Mouse (Mus musculus): ENCODE measurements around the gene Swt1. TPM values are rescaled to one million over a fixed set of nuclear protein-coding genes. Genes with fewer than 3 reads are reported as not detected.

The Swt1 gene
- polyA plus RNA-seq, 1 experiment from 2014 or later = 16.0 TPM

DNA sequence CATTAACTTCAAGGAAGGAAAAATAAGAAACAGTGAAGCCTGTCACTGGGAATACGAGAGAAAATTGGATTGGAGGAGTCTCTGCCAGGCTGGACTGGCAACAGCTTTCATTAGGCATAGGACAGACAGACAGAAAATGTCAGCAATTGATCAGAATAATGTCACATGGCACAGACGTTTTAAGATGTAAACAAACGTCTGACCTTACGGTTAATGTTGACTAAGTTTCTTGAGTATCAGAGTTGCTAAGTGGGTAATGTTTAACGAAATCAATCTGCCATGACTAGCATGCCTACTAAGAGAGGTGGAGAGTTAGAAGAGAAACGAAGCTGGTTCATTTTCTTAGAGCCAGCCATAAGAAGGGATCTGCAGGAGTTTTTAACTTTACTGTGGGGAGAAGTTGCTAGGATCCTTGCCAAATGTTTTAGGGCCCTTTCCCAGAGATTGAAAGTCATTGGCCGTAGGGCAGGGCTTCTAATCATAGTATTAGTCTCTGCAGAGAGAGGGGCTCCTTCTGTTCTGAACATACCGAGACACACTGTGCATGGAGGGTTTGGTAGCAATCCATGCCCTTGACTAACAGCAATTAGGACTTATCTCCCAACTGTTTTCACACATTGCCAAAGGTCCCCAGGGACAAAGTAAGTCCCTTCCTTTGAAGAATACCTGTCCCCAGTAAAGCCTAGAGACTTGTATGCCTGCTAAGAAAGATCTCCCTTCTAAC, 86.8 kb downstream of the Swt1 start:
- Histone ChIP-seq H3K9ac (ENCODE audit: low read length) (no peak overlapping the region), H3K9me3 (replicated peaks; ENCODE audit: control insufficient read depth, low read length) (no peaks in the 10 kb centered on the region), H3K36me3 (ENCODE audit: control insufficient read depth, insufficient read depth, low read length) (no peaks in the 10 kb centered on the region), H3K27me3 (replicated peaks; ENCODE audit: control insufficient read depth, insufficient read depth, low read length) (no peaks in the 10 kb centered on the region), H3K4me1 (ENCODE audit: control insufficient read depth, insufficient read depth, low read length) (peaks cover 8% of the 10 kb centered on the region), H3K27ac (ENCODE audit: low read depth, low read length) (no peak overlapping the region), H3K4me3 (ENCODE audit: low read depth, low read length) (no peak overlapping the region), H3K4me2 (ENCODE audit: low read length) (no peak overlapping the region)
- no peak for ATAC-seq
- WGBS = 84% methylated on average over 8 of the region's 8 CpGs
- DNase-seq (ENCODE audit: low spot score) = no peak

DNA sequence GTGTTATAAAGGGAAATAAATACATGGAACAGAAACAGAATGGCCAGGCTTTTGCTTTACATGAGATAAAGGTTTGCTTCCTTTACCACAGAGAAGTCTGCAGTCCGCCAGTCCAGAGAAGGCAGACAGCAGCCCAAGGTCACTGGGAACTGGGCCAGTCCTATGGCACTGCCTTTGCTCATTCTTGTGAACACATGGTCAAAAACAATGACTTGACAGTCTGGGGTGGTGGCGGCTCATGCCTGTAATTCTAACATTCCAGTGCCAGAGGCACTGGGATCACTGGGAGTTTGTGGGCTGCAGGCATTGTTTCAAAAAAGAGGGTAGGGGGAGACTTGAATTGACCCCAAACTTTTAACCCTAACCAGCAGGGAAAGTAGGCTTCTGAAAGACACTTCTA, 89.3 kb downstream of the Swt1 start:
- 47% methylated on average over 2 of the region's 2 CpGs for WGBS
- Histone ChIP-seq H3K27ac (ENCODE audit: low read depth, low read length) (no peak overlapping the region), H3K9ac (ENCODE audit: low read length) (no peak overlapping the region), H3K4me1 (ENCODE audit: control insufficient read depth, insufficient read depth, low read length) (0 out of 2 replicates have a peak, but pooled peaks cover 2% of the 10 kb centered on the region), H3K4me3 (ENCODE audit: low read depth, low read length) (no peak overlapping the region), H3K9me3 (replicated peaks; ENCODE audit: control insufficient read depth, low read length) (no peaks in the 10 kb centered on the region), H3K27me3 (replicated peaks; ENCODE audit: control insufficient read depth, insufficient read depth, low read length) (no peaks in the 10 kb centered on the region), H3K4me2 (ENCODE audit: low read length) (no peak overlapping the region), H3K36me3 (ENCODE audit: control insufficient read depth, insufficient read depth, low read length) (no peaks in the 10 kb centered on the region)
- no peak for DNase-seq (ENCODE audit: low spot score)
- ATAC-seq = no peak

DNA sequence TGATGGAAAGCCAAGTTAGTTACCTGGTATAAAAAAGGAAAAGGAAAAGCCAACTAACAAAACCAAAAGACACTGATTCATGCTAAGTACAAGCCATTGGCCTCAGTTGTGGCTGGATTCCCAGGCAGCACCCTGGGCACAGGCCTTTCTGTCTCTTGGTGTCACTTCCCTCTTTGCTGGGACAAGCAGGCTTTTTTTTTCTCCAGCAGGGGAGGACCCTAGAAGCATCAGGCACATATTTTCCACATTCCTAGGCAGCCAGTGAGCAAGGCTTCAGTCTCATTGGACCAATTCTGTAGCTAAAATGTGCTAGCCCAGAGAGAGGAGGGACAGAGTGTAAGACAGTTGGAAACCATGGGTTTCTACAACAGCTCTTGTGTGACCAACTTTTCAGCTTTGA, 90.0 kb downstream of the Swt1 start:
- Histone ChIP-seq H3K4me3 (ENCODE audit: low read depth, low read length) (no peak overlapping the region), H3K27ac (ENCODE audit: low read depth, low read length) (no peak overlapping the region), H3K4me1 (ENCODE audit: control insufficient read depth, insufficient read depth, low read length) (0 out of 2 replicates have a peak, but pooled peaks cover 2% of the 10 kb centered on the region), H3K36me3 (ENCODE audit: control insufficient read depth, insufficient read depth, low read length) (no peaks in the 10 kb centered on the region), H3K9me3 (replicated peaks; ENCODE audit: control insufficient read depth, low read length) (no peaks in the 10 kb centered on the region), H3K4me2 (ENCODE audit: low read length) (no peak overlapping the region), H3K9ac (ENCODE audit: low read length) (no peak overlapping the region), H3K27me3 (replicated peaks; ENCODE audit: control insufficient read depth, insufficient read depth, low read length) (no peaks in the 10 kb centered on the region)
- DNase-seq (ENCODE audit: low spot score) (no peak), ATAC-seq (no peak)

DNA sequence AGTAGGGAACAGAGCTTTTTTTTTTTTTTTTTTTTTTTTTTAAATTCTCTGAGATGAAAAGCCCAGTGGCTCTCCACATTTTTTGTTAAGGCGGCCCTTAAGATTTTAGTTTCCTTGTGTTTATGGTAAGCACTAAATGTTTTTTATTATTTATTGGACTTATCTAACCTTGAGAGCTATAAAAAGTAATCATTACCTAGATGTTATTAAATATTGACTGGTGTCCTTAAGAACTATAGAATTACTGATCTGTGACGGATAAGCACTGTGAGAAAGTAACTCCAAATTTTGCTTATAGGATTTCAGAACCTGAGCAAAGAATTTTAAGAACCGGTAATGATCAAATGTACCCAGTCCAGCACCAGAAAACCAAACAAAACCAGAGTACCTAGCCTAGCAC, 95.4 kb downstream of the Swt1 start:
- no peak for DNase-seq (ENCODE audit: low spot score)
- 97% methylated on average over 3 of the region's 3 CpGs for WGBS
- Histone ChIP-seq H3K27ac (ENCODE audit: low read depth, low read length) (no peak overlapping the region), H3K9ac (ENCODE audit: low read length) (no peak overlapping the region), H3K4me2 (ENCODE audit: low read length) (no peak overlapping the region), H3K9me3 (replicated peaks; ENCODE audit: control insufficient read depth, low read length) (no peaks in the 10 kb centered on the region), H3K4me3 (ENCODE audit: low read depth, low read length) (no peak overlapping the region), H3K27me3 (replicated peaks; ENCODE audit: control insufficient read depth, insufficient read depth, low read length) (no peaks in the 10 kb centered on the region), H3K4me1 (ENCODE audit: control insufficient read depth, insufficient read depth, low read length) (no peaks in the 10 kb centered on the region), H3K36me3 (ENCODE audit: control insufficient read depth, insufficient read depth, low read length) (no peaks in the 10 kb centered on the region)
- ATAC-seq = no peak

DNA sequence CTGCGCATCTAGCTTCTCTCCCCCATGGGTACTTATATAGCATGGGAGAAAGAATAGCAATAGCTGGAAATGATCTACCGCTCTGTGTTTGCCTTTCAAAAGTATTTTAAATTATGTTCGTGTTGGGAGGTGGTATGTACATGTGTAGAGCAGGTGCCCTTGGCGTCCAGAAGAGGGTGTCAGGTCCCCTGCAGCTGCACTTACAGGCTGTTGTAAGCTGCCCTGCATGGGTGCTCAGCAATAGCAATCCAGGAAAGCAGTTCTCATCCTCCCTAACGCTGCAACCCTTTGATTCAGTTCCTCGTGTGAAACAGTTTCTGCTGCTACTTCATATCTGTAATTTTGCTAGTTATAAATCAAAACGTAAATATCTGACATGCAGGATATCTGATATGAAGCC, 98.7 kb downstream of the Swt1 start:
- no peak overlapping the region for H3K27ac ChIP-seq (ENCODE audit: low read depth, low read length)
- H3K4me2 ChIP-seq (ENCODE audit: low read length) = no peak overlapping the region
- no peaks in the 10 kb centered on the region for H3K27me3 ChIP-seq (replicated peaks; ENCODE audit: control insufficient read depth, insufficient read depth, low read length)
- 87% methylated on average over 7 of the region's 7 CpGs for WGBS
- no peaks in the 10 kb centered on the region for H3K9me3 ChIP-seq (replicated peaks; ENCODE audit: control insufficient read depth, low read length)
- H3K4me1 ChIP-seq (ENCODE audit: control insufficient read depth, insufficient read depth, low read length) = no peaks in the 10 kb centered on the region
- no peak overlapping the region for H3K9ac ChIP-seq (ENCODE audit: low read length)
- no peak overlapping the region for H3K4me3 ChIP-seq (ENCODE audit: low read depth, low read length)
- no peak for ATAC-seq
- DNase-seq (ENCODE audit: low spot score) = no peak
- H3K36me3 ChIP-seq (ENCODE audit: control insufficient read depth, insufficient read depth, low read length) = no peaks in the 10 kb centered on the region

DNA sequence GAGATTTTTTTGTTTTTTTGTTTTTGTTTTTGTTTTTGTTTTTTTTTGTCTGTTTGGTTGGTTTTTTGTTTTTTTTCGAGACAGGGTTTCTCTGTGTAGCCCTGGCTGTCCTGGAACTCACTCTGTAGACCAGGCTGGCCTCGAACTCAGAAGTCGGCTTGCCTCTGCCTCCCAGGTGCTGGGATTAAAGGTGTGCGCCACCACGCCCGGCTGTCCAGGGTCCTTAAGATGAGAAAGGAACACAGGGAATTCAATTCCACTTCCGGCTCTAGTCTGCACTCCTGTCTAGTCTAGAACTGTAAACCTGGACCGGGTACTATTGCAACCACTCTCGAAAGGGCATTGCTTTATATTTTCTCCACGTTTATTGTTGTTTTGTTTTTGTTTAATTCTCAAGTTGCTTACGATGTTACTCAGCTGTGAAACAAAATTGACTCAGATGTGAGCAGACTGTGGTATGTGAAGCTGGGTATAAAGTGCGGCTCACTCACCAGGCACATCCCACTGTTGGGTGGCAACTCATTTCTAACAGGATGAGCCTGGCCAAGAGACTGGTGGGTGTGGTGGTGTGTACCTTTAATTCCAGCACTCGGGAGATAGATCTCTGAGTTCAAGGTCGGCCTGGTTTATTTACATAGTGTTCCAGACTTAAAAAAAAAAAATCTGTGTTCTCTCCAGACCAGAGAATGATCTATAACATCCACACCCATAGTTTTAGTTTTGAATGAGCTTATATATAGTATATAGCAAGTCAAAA, 99.7 kb downstream of the Swt1 start:
- ATAC-seq = no peak
- no peak overlapping the region for H3K27ac ChIP-seq (ENCODE audit: low read depth, low read length)
- no peak overlapping the region for H3K4me2 ChIP-seq (ENCODE audit: low read length)
- H3K4me1 ChIP-seq (ENCODE audit: control insufficient read depth, insufficient read depth, low read length) = no peaks in the 10 kb centered on the region
- no peaks in the 10 kb centered on the region for H3K27me3 ChIP-seq (replicated peaks; ENCODE audit: control insufficient read depth, insufficient read depth, low read length)
- 87% methylated on average over 14 of the region's 14 CpGs for WGBS
- no peaks in the 10 kb centered on the region for H3K36me3 ChIP-seq (ENCODE audit: control insufficient read depth, insufficient read depth, low read length)
- H3K9ac ChIP-seq (ENCODE audit: low read length) = no peak overlapping the region
- H3K9me3 ChIP-seq (replicated peaks; ENCODE audit: control insufficient read depth, low read length) = no peaks in the 10 kb centered on the region
- H3K4me3 ChIP-seq (ENCODE audit: low read depth, low read length) = no peak overlapping the region
- DNase-seq (ENCODE audit: low spot score) = no peak

DNA sequence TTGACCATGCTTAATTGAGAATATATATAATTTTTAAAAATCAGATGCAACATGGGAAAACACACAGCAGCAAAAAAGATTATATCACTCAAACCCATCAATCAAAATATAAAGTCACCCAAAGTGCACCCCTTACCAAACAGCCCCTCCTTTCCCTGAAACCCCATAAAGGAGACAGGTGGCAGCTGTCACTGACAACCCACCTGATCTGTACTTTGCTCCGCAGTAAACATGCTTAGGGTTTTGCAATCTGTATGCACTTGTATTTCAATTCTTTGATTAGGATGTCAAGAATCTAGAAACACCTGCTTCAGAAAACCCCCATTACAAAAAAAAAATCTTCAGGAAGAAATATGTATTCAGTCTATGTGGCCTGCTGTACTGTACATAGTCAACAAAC, 102.9 kb downstream of the Swt1 start:
- 81% methylated on average over 1 of the region's 1 CpGs for WGBS
- no peak for ATAC-seq

DNA sequence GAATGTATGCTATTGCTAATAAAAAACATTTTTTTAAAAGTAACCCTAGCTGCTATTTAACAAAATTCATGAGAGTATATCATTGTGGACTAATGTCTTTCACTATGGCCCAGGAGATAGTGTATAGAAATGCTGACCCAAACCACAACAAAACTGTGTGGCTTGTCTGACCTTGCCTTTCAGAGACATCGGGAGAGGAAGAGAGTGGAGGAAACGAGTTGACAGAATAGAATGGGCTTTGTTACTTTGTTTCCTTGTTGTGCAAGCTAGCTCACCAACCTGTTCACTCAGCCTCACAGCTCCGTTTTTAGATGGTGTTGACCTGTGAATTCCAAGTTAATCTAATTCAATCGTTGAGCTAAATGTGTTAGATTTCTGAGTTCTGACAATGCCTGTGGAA, 107.8 kb downstream of the Swt1 start:
- DNase-seq (ENCODE audit: low spot score) (no peak), ATAC-seq (no peak)

More for the DNA sequence above, 102.9 kb downstream of the Swt1 start:
- Histone ChIP-seq H3K27me3 (replicated peaks; ENCODE audit: control insufficient read depth, insufficient read depth, low read length) (no peaks in the 10 kb centered on the region), H3K36me3 (ENCODE audit: control insufficient read depth, insufficient read depth, low read length) (no peaks in the 10 kb centered on the region), H3K4me2 (ENCODE audit: low read length) (no peak overlapping the region), H3K9ac (ENCODE audit: low read length) (no peak overlapping the region), H3K27ac (ENCODE audit: low read depth, low read length) (no peak overlapping the region), H3K4me1 (ENCODE audit: control insufficient read depth, insufficient read depth, low read length) (no peaks in the 10 kb centered on the region), H3K9me3 (replicated peaks; ENCODE audit: control insufficient read depth, low read length) (no peaks in the 10 kb centered on the region), H3K4me3 (ENCODE audit: low read depth, low read length) (no peak overlapping the region)
- DNase-seq (ENCODE audit: low spot score) = no peak

DNA sequence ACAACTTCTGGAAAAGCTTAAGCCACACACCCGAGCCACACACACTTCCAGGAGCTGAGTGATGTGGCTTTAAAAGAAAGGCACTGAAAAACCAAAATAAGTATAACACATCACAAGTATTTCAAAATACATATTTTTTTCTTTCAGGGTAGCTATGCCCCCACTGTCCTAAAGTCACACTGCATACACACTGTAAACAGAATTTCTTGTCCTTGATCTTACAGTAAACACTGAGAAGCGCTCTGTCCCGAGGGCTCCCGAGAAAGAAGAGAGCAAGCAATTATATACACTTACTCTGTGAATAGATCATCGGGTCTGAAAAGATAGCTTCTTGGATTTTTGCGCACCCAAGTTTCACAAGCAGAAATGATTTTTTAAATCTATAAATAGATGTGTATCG, 109.0 kb downstream of the Swt1 start:
- Histone ChIP-seq H3K4me3 (ENCODE audit: low read depth, low read length) (no peak overlapping the region), H3K36me3 (ENCODE audit: control insufficient read depth, insufficient read depth, low read length) (no peaks in the 10 kb centered on the region), H3K27me3 (replicated peaks; ENCODE audit: control insufficient read depth, insufficient read depth, low read length) (no peaks in the 10 kb centered on the region), H3K9ac (ENCODE audit: low read length) (no peak overlapping the region), H3K27ac (ENCODE audit: low read depth, low read length) (no peak overlapping the region), H3K9me3 (replicated peaks; ENCODE audit: control insufficient read depth, low read length) (no peaks in the 10 kb centered on the region), H3K4me2 (ENCODE audit: low read length) (no peak overlapping the region), H3K4me1 (ENCODE audit: control insufficient read depth, insufficient read depth, low read length) (no peaks in the 10 kb centered on the region)
- WGBS = 88% methylated on average over 7 of the region's 7 CpGs
- ATAC-seq = no peak
- no peak for DNase-seq (ENCODE audit: low spot score)

More for the DNA sequence above, 107.8 kb downstream of the Swt1 start:
- no peaks in the 10 kb centered on the region for H3K4me1 ChIP-seq (ENCODE audit: control insufficient read depth, insufficient read depth, low read length)
- no peaks in the 10 kb centered on the region for H3K27me3 ChIP-seq (replicated peaks; ENCODE audit: control insufficient read depth, insufficient read depth, low read length)
- H3K27ac ChIP-seq (ENCODE audit: low read depth, low read length) = no peak overlapping the region
- H3K4me2 ChIP-seq (ENCODE audit: low read length) = no peak overlapping the region
- H3K9ac ChIP-seq (ENCODE audit: low read length) = no peak overlapping the region
- H3K36me3 ChIP-seq (ENCODE audit: control insufficient read depth, insufficient read depth, low read length) = no peaks in the 10 kb centered on the region
- 61% methylated on average over 4 of the region's 4 CpGs for WGBS
- no peak overlapping the region for H3K4me3 ChIP-seq (ENCODE audit: low read depth, low read length)
- no peaks in the 10 kb centered on the region for H3K9me3 ChIP-seq (replicated peaks; ENCODE audit: control insufficient read depth, low read length)

All from forebrain, embryonic 14.5 days (tissue).